Mouse (Mus musculus): ENCODE measurements around the gene Bves.
"Not testable (repeated sequence)": the region's sequence is repeated elsewhere in the genome, so short reads cannot be mapped to it uniquely, and the experiment has no call there.

Gene Bves

GRCm38 (mm10) chr10:45348143-45348542, 12.6 kb downstream of the Bves start:
- DNase-seq (ENCODE audit: low spot score), result not testable (repeated sequence)

- no peak for DNase-seq (ENCODE audit: low spot score)
Observed at GRCm38 (mm10) chr10:45356091-45356490, 20.5 kb downstream of the Bves start.

- no peak for DNase-seq (ENCODE audit: low spot score)
Observed at GRCm38 (mm10) chr10:45363396-45363795, 27.8 kb downstream of the Bves start.

- no peak for DNase-seq (ENCODE audit: low spot score)
Observed at GRCm38 (mm10) chr10:45366987-45367705, 31.6 kb downstream of the Bves start.

GRCm38 (mm10) chr10:45369639-45370038, 34.1 kb downstream of the Bves start:
- no peak for DNase-seq (ENCODE audit: low spot score)

GRCm38 (mm10) chr10:45370545-45370944, 35.0 kb downstream of the Bves start:
- DNase-seq (ENCODE audit: low spot score), result no peak

GRCm38 (mm10) chr10:45372994-45373692, 37.6 kb downstream of the Bves start:
- peak; percentile 36 for DNase-seq (ENCODE audit: low spot score)

- DNase-seq (ENCODE audit: low spot score), result no peak
Observed at GRCm38 (mm10) chr10:45378269-45378668, 42.7 kb downstream of the Bves start.

GRCm38 (mm10) chr10:45381937-45382636, 46.5 kb downstream of the Bves start:
- DNase-seq (ENCODE audit: low spot score), result no peak

- DNase-seq (ENCODE audit: low spot score), result no peak
Observed at GRCm38 (mm10) chr10:45382637-45382958, 47.0 kb downstream of the Bves start.

- DNase-seq (ENCODE audit: low spot score), result no peak
Observed at GRCm38 (mm10) chr10:45398211-45398610, 62.6 kb downstream of the Bves start.

GRCm38 (mm10) chr10:45399702-45400243, 64.2 kb downstream of the Bves start:
- DNase-seq (ENCODE audit: low spot score), result no peak

- no peak for DNase-seq (ENCODE audit: low spot score)
Observed at GRCm38 (mm10) chr10:45410624-45411341, 75.2 kb downstream of the Bves start.

GRCm38 (mm10) chr10:45411741-45412140, 76.2 kb downstream of the Bves start:
- no peak for DNase-seq (ENCODE audit: low spot score)

GRCm38 (mm10) chr10:45412144-45412543, 76.6 kb downstream of the Bves start:
- no peak for DNase-seq (ENCODE audit: low spot score)

Measured in yolk sac, embryonic 10.5 days (tissue).